Mouse (Mus musculus) kidney, adult 11 months (tissue): ENCODE results near the gene Frmd4a.

ENCODE experiments used
- DNase-seq: peaks from one replicate; pipeline ENCODE4 v3.0.0; 2022

The Frmd4a gene

GRCm38 (mm10) chr2:4341141-4341540 lies 323.6 kb downstream of the Frmd4a start:
- no peak for DNase-seq

GRCm38 (mm10) chr2:4342005-4342404 lies 324.5 kb downstream of the Frmd4a start:
- no peak for DNase-seq

GRCm38 (mm10) chr2:4344411-4344810 lies 326.9 kb downstream of the Frmd4a start:
- DNase-seq = no peak

GRCm38 (mm10) chr2:4346232-4346631 lies 328.7 kb downstream of the Frmd4a start:
- DNase-seq = no peak

- no peak for DNase-seq
Measured at GRCm38 (mm10) chr2:4346953-4347352, 329.4 kb downstream of the Frmd4a start.

GRCm38 (mm10) chr2:4347782-4348181 lies 330.3 kb downstream of the Frmd4a start:
- DNase-seq = no peak

GRCm38 (mm10) chr2:4348509-4348908 lies 331.0 kb downstream of the Frmd4a start:
- DNase-seq = no peak

GRCm38 (mm10) chr2:4356812-4357384 lies 339.4 kb downstream of the Frmd4a start:
- no peak for DNase-seq

GRCm38 (mm10) chr2:4361981-4362834 lies 344.7 kb downstream of the Frmd4a start:
- no peak for DNase-seq

- DNase-seq = no peak
Measured at GRCm38 (mm10) chr2:4364908-4365307, 347.4 kb downstream of the Frmd4a start.

GRCm38 (mm10) chr2:4368544-4368943 lies 351.0 kb downstream of the Frmd4a start:
- no peak for DNase-seq

GRCm38 (mm10) chr2:4370499-4370898 lies 353.0 kb downstream of the Frmd4a start:
- DNase-seq = no peak

GRCm38 (mm10) chr2:4371341-4371740 lies 353.8 kb downstream of the Frmd4a start:
- DNase-seq = no peak

GRCm38 (mm10) chr2:4378844-4379243 lies 361.3 kb downstream of the Frmd4a start:
- no peak for DNase-seq

GRCm38 (mm10) chr2:4380435-4380834 lies 362.9 kb downstream of the Frmd4a start:
- DNase-seq = no peak

GRCm38 (mm10) chr2:4380926-4381325 lies 363.4 kb downstream of the Frmd4a start:
- DNase-seq = no peak

- peak; percentile 40 for DNase-seq
Measured at GRCm38 (mm10) chr2:4386468-4386867, 369.0 kb downstream of the Frmd4a start.

GRCm38 (mm10) chr2:4389330-4389729 lies 371.8 kb downstream of the Frmd4a start:
- DNase-seq = no peak

- no peak for DNase-seq
Measured at GRCm38 (mm10) chr2:4391091-4391490, 373.6 kb downstream of the Frmd4a start.

GRCm38 (mm10) chr2:4391678-4392085 lies 374.2 kb downstream of the Frmd4a start:
- DNase-seq = peak; percentile 15

- no peak for DNase-seq
Measured at GRCm38 (mm10) chr2:4393046-4393445, 375.5 kb downstream of the Frmd4a start.

- no peak for DNase-seq
Measured at GRCm38 (mm10) chr2:4394641-4395040, 377.1 kb downstream of the Frmd4a start.

- DNase-seq = no peak
Measured at GRCm38 (mm10) chr2:4399721-4400120, 382.2 kb downstream of the Frmd4a start.
